Mouse (Mus musculus) heart, adult 2 months (tissue): ENCODE measurements around the gene Apex1. TPM values are rescaled to one million over a fixed set of nuclear protein-coding genes. Genes with fewer than 3 reads are reported as not detected.

Source experiments
- DNase-seq, 2 experiments: peaks; one replicate each; pipeline ENCODE4 v3.0.0; 2021
- H3K27ac ChIP-seq: fragments of 200-600 bp; 2 replicates; pipeline ENCODE4 v1.8.1; 2022
- H3K27me3 ChIP-seq: fragments of 200-500 bp; 2 replicates; pipeline ENCODE4 v1.6.1; 2012; ENCODE audit warnings: mild to moderate bottlenecking, low read length, inconsistent platforms, mixed read lengths; ENCODE audit not compliant: control insufficient read depth, insufficient read depth
- H3K36me3 ChIP-seq: fragments of 200-500 bp; 2 replicates; pipeline ENCODE4 v1.6.1; 2012; ENCODE audit warnings: low read length, inconsistent platforms; ENCODE audit not compliant: control insufficient read depth, insufficient read depth
- H3K4me1 ChIP-seq: fragments of 200-500 bp; 2 replicates; pipeline ENCODE4 v1.6.1; 2011; ENCODE audit warnings: low read length; ENCODE audit not compliant: control insufficient read depth, insufficient read depth
- H3K4me3 ChIP-seq: fragments of 200-600 bp; 2 replicates; pipeline ENCODE4 v1.8.1; 2022
- H3K79me2 ChIP-seq: fragments of 200-500 bp; replicated peaks from 2 replicates; pipeline ENCODE4 v1.6.1; 2012; ENCODE audit warnings: mild to moderate bottlenecking, inconsistent platforms, low read length, moderate library complexity, mixed read lengths; ENCODE audit not compliant: control insufficient read depth, insufficient read depth
- H3K9ac ChIP-seq: fragments of 200-500 bp; 2 replicates; pipeline ENCODE4 v1.6.1; 2012; ENCODE audit warnings: low read depth, mild to moderate bottlenecking, control low read depth, inconsistent platforms, low read length, mixed read lengths
- CTCF ChIP-seq: fragments of 200-600 bp; IDR thresholded peaks from 2 replicates; pipeline ENCODE4 v1.8.1; 2022; ENCODE audit warnings: antibody characterized with exemption, mild to moderate bottlenecking, moderate library complexity
- EP300 ChIP-seq: fragments of 200-500 bp; IDR thresholded peaks from 2 replicates; pipeline ENCODE4 v1.6.1; 2011; ENCODE audit warnings: low read depth, low read length, control low read depth; ENCODE audit not compliant: insufficient read depth
- POLR2A ChIP-seq: fragments of 200-500 bp; IDR thresholded peaks from 2 replicates; pipeline ENCODE4 v1.6.1; 2011; ENCODE audit warnings: mild to moderate bottlenecking, low read depth, low read length, control low read depth; ENCODE audit not compliant: insufficient read depth
- WGBS: fragments of 180-500 bp; shearing (Covaris S2); methylation state at CpG from one replicate; pipeline ENCODE4 v1.1.7; 2018; 5-methylcytosine and 5-hydroxymethylcytosine counted together
- intact Hi-C: fragments of 180-260 bp; cut with DNase I; formaldehyde crosslinking; loops from one replicate; pipeline ENCODE4 v1.15.1; 2025
- long read RNA-seq: library from polyadenylated mRNA; stranded (forward); transcript quantifications from one replicate; pipeline ENCODE4 v2.0.0, GENCODE M21; 2021
- polyA plus RNA-seq: library from polyadenylated mRNA; depleted of rRNA; stranded (reverse); fragments of >200 nt; gene quantifications from 2 replicates; pipeline ENCODE4 v1.2.3, GENCODE M21; 2012; rRNA removed
- total RNA-seq, 2 experiments: library from RNA; stranded (reverse); gene quantifications; 2 replicates each; pipeline ENCODE4 v1.2.3; 2021

The Apex1 gene
- total RNA-seq, result 10 to 100 TPM; 23.2 to 27.4 TPM
- polyA plus RNA-seq, result 18.8 and 31.6 TPM in 2 replicates
- long read RNA-seq, transcript Apex1-204 (4 exons, 935 nt), result minor isoform, 5 of 28 reads
- long read RNA-seq, transcript Apex1-201 (5 exons, 1,239 nt), result major isoform, 21 of 28 reads
- long read RNA-seq, partial matches to known transcripts, result 0 of 28 reads
- long read RNA-seq, other reads (novel, unspliced or antisense), result 0 of 28 reads

GRCm38 (mm10) chr14:50924281-50925064 is at the start of gene Apex1, which contains the start of gene Osgep:
Apex1 (plus strand) TSS chr14:50924968.
Osgep (minus strand) TSS chr14:50924893.
- WGBS, result under 1% methylated on average over 57 of the region's 57 CpGs
- Histone ChIP-seq H3K27ac (peak within 1 kb of the TSS; percentile 95), H3K27me3 (no peaks in the 10 kb centered on the region), H3K4me3 (peak within 1 kb of the TSS; percentile 64), H3K9ac (peak within 1 kb of the TSS; percentile 88), H3K4me1 (peaks cover 3% of the 10 kb centered on the region), H3K79me2 (no peaks in the 10 kb centered on the region), H3K36me3 (peaks cover 1% of the 10 kb centered on the region)
- DNase-seq, result peak; percentile 94 to 96
- intact Hi-C loops, result no loop called here
- TF ChIP-seq EP300 (no peak), POLR2A (peak; percentile 79)

GRCm38 (mm10) chr14:50875175-50875574 is 49.6 kb upstream of the Apex1 start:
- Histone ChIP-seq H3K27me3 (no peaks in the 10 kb centered on the region), H3K9ac (no peak overlapping the region), H3K4me1 (peaks cover 2% of the 10 kb centered on the region), H3K36me3 (no peaks in the 10 kb centered on the region), H3K4me3 (no peak overlapping the region), H3K79me2 (no peaks in the 10 kb centered on the region), H3K27ac (no peak overlapping the region)
- intact Hi-C loops, result no loop called here
- no peak for TF ChIP-seq CTCF
- DNase-seq, result no peak
- 90% methylated on average over 3 of the region's 3 CpGs for WGBS

- Histone ChIP-seq H3K36me3 (no peaks in the 10 kb centered on the region), H3K27me3 (no peaks in the 10 kb centered on the region), H3K4me1 (peaks cover 1% of the 10 kb centered on the region), H3K79me2 (no peaks in the 10 kb centered on the region), H3K9ac (no peak overlapping the region), H3K27ac (no peak overlapping the region), H3K4me3 (no peak overlapping the region)
- intact Hi-C loops, result no loop called here
- DNase-seq, result no peak
- WGBS, result 74% methylated on average over 6 of the region's 6 CpGs
- TF ChIP-seq EP300, result no peak
- TF ChIP-seq POLR2A, result no peak
- TF ChIP-seq CTCF, result no peak
These were observed 49.1 kb upstream of the Apex1 start for GRCm38 (mm10) chr14:50875591-50876230.

GRCm38 (mm10) chr14:50876236-50876950 is 48.4 kb upstream of the Apex1 start:
- H3K36me3 ChIP-seq, result no peaks in the 10 kb centered on the region
- H3K4me1 ChIP-seq, result no peaks in the 10 kb centered on the region
- intact Hi-C loops, result no loop called here
- WGBS, result 78% methylated on average over 6 of the region's 6 CpGs
- no peak overlapping the region for H3K9ac ChIP-seq
- no peaks in the 10 kb centered on the region for H3K79me2 ChIP-seq
- no peak for TF ChIP-seq EP300
- TF ChIP-seq CTCF, result no peak
- no peak for TF ChIP-seq POLR2A
- H3K27ac ChIP-seq, result no peak overlapping the region
- no peak overlapping the region for H3K4me3 ChIP-seq
- no peaks in the 10 kb centered on the region for H3K27me3 ChIP-seq
- DNase-seq, result no peak

GRCm38 (mm10) chr14:50891621-50892020 is 33.1 kb upstream of the Apex1 start:
- Histone ChIP-seq H3K9ac (no peak overlapping the region), H3K27me3 (no peaks in the 10 kb centered on the region), H3K4me1 (peaks cover 2% of the 10 kb centered on the region), H3K27ac (no peak overlapping the region), H3K79me2 (no peaks in the 10 kb centered on the region), H3K4me3 (no peak overlapping the region), H3K36me3 (no peaks in the 10 kb centered on the region)
- 92% methylated on average over 8 of the region's 8 CpGs for WGBS
- intact Hi-C loops, result no loop called here
- DNase-seq, result no peak
- TF ChIP-seq CTCF (no peak), POLR2A (no peak), EP300 (no peak)
